Mouse (Mus musculus): Measurements from ENCODE around the gene Mxra7.

DNA sequence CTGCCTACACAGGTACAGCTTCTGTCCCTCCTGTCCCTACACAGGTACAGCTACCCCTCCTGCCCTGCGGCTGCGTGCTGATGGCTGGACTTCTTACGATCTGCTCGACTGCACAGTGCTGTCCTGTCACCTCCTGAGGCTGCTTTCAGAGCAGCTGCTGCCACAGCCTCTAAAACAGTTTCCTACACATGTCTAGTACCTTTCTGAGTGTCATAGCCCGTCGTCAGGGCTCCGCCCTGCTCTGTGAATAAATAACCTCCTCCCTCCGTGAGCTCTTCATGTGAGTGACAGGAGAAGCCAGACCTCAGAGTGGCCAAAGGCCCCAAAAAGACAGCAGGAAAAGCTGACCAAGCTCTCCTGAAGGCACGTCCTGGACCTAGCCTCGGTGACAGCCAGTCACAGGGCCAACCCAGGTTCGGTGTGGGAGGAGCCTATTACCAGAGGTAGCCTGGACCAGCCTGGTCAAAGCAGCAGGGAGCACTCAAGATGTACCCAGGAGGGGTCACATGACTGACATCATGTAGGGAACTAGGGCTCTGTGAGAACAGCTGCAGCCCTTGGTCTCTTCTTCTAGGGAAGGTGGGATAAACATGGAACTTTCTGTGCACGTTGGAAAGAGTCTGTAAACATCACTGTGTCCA, 38.2 kb upstream of the Mxra7 start:
- TF ChIP-seq CTCF (IDR thresholded peaks at IDR 0.05; ENCODE audit: extremely low read depth, insufficient read depth, low read length) (no peak), POLR2A (IDR thresholded peaks at IDR 0.05; ENCODE audit: extremely low read depth, insufficient read depth, low read length) (no peak)
